Mouse (Mus musculus) brain, embryonic 14.5 days (tissue): ENCODE data around the gene Prpf18.

Experiments used
- CTCF ChIP-seq: fragments of 200-500 bp; IDR thresholded peaks from 2 replicates; pipeline ENCODE4 v1.5.1; 2012; ENCODE audit warnings: inconsistent platforms, mild to moderate bottlenecking, moderate library complexity, borderline replicate concordance; ENCODE audit not compliant: insufficient read depth, insufficient read length; ENCODE audit errors: extremely low read depth
- POLR2A ChIP-seq: fragments of 200-500 bp; IDR thresholded peaks from 2 replicates; pipeline ENCODE4 v1.6.1; 2012; ENCODE audit warnings: mild to moderate bottlenecking, inconsistent platforms, borderline replicate concordance; ENCODE audit not compliant: poor library complexity, insufficient read depth, insufficient read length, severe bottlenecking; ENCODE audit errors: extremely low read depth

DNA sequence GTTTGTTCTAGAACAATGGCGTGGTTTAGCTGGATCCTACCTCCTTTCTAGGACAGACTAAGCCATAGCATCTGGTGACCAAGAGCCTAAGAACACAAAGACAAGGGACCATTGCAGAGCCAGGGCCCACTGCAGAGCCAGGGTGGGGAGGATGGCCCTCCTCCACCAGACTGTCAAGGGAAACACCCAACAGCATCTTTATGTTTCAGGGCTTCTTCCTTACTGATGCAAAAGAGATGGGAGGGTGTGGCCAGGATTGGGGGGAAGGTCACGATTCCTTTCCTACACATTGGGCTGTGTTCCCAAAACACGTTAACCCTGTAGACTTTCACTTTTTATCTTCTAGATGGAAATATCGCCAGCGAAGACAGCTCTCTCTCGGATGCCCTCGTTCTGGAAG is 54.9 kb downstream of the Prpf18 start:
- TF ChIP-seq POLR2A (no peak), CTCF (no peak)
